Mouse (Mus musculus): ENCODE measurements around the gene Trub2.

The Trub2 gene

GRCm38 (mm10) chr2:29724664-29725365 is 63.5 kb downstream of the Trub2 start:
- DNase-seq (ENCODE audit: low spot score in 2 of 2), result no peak

- no peak for DNase-seq (ENCODE audit: low spot score in 2 of 2)
Observed at GRCm38 (mm10) chr2:29723132-29723531, 65.2 kb downstream of the Trub2 start.

GRCm38 (mm10) chr2:29718581-29718980 is 69.7 kb downstream of the Trub2 start:
- no peak for DNase-seq (ENCODE audit: low spot score in 2 of 2)

- no peak for DNase-seq (ENCODE audit: low spot score in 2 of 2)
Observed at GRCm38 (mm10) chr2:29716691-29717090, 71.6 kb downstream of the Trub2 start.

GRCm38 (mm10) chr2:29716143-29716542 is 72.2 kb downstream of the Trub2 start:
- no peak for DNase-seq (ENCODE audit: low spot score in 2 of 2)

- DNase-seq (ENCODE audit: low spot score in 2 of 2), result no peak
Observed at GRCm38 (mm10) chr2:29714127-29714526, 74.2 kb downstream of the Trub2 start.

GRCm38 (mm10) chr2:29713501-29713900 is 74.8 kb downstream of the Trub2 start:
- DNase-seq (ENCODE audit: low spot score in 2 of 2), result no peak

- DNase-seq (ENCODE audit: low spot score in 2 of 2), result no peak
Observed at GRCm38 (mm10) chr2:29711877-29712276, 76.4 kb downstream of the Trub2 start.

All from frontal cortex, postnatal 25 days (tissue).